In genomic region chr12:117053223-117053850, GRCm38 (mm10) we compare ENCODE assay signal across 10 mouse cellular contexts.
A peak's percentile ranks its signal among the peaks of the same experiment; 100 is the strongest.
DNase-seq lines count a peak whose midpoint lies in the region; ATAC-seq lines count a peak whose summit lies in the region.
"Had no signal": no experiment of that assay in that cellular context is flagged by ENCODE, and none has a peak within 500 bp of the region (broad histone marks: within the 10 kb centered on the region; RNA-seq: fewer than 3 reads in every experiment).

No protein-coding gene starts in this region.

- no peak for DNase-seq in lung, postnatal 36 days
- DNase-seq in thymus, postnatal 25 days: no peak
- DNase-seq in urinary bladder, postnatal 14 days (ENCODE audit: low spot score): no peak
- DNase-seq in gastrocnemius, postnatal 25 days: no peak
- DNase-seq: gastrocnemius, postnatal 14 days had no signal

- H3K36me3 ChIP-seq in lung, embryonic 15.5 days: no peaks in the 10 kb centered on the region
- H3K36me3 ChIP-seq in hindbrain, embryonic 15.5 days: no peaks in the 10 kb centered on the region
- no peaks in the 10 kb centered on the region for H3K36me3 ChIP-seq in midbrain, embryonic 13.5 days

- no peak overlapping the region for H3K27ac ChIP-seq in lung, embryonic 15.5 days
- peak overlapping the region; percentile 72 for H3K27ac ChIP-seq in hindbrain, embryonic 15.5 days (replicated peaks)
- peak overlapping the region; percentile 94 for H3K27ac ChIP-seq in midbrain, embryonic 13.5 days
- H3K27ac ChIP-seq: macrophage had no signal

- no peak overlapping the region for H3K4me3 ChIP-seq in lung, embryonic 15.5 days
- H3K4me3 ChIP-seq in hindbrain, embryonic 15.5 days: no peak overlapping the region
- H3K4me3 ChIP-seq in midbrain, embryonic 13.5 days (replicated peaks): no peak overlapping the region

- no peaks in the 10 kb centered on the region for H3K9me3 ChIP-seq in lung, embryonic 15.5 days
- no peaks in the 10 kb centered on the region for H3K9me3 ChIP-seq in hindbrain, embryonic 15.5 days
- no peaks in the 10 kb centered on the region for H3K9me3 ChIP-seq in midbrain, embryonic 13.5 days

- no peaks in the 10 kb centered on the region for H3K27me3 ChIP-seq in lung, embryonic 15.5 days
- no peaks in the 10 kb centered on the region for H3K27me3 ChIP-seq in hindbrain, embryonic 15.5 days
- H3K27me3 ChIP-seq in midbrain, embryonic 13.5 days: no peaks in the 10 kb centered on the region

- H3K4me2 ChIP-seq in lung, embryonic 15.5 days: peak overlapping the region; percentile 17; the same call in 1 of the 2 replicates
- peak overlapping the region; percentile 41 for H3K4me2 ChIP-seq in hindbrain, embryonic 15.5 days
- peak overlapping the region; percentile 38 for H3K4me2 ChIP-seq in midbrain, embryonic 13.5 days (replicated peaks)

- H3K9ac ChIP-seq in lung, embryonic 15.5 days: no peak overlapping the region
- H3K9ac ChIP-seq in hindbrain, embryonic 15.5 days: no peak overlapping the region
- H3K9ac ChIP-seq in midbrain, embryonic 13.5 days (replicated peaks): peak overlapping the region; percentile 39; the same call in 1 of the 2 replicates

- no peak for ATAC-seq in lung, embryonic 15.5 days (ENCODE audit: borderline replicate concordance, extremely low read depth, low FRiP score, low TSS enrichment)
- peak; percentile 39 for ATAC-seq in hindbrain, embryonic 15.5 days (ENCODE audit: low FRiP score, low read depth)
- ATAC-seq in midbrain, embryonic 13.5 days: no peak; the same call in 1 of the 2 replicates
- no peak for ATAC-seq in granulocyte monocyte progenitor cell, adult 5-6 weeks (replicated peaks; ENCODE audit: poor library complexity, severe bottlenecking)

- 68% methylated on average over 9 of the region's 9 CpGs for WGBS in lung, embryonic 15.5 days
- WGBS in hindbrain, embryonic 15.5 days: 43% methylated on average over 9 of the region's 9 CpGs
- 32% methylated on average over 9 of the region's 9 CpGs for WGBS in midbrain, embryonic 13.5 days

- no peaks in the 10 kb centered on the region for H3K4me1 ChIP-seq in lung, embryonic 15.5 days
- H3K4me1 ChIP-seq in hindbrain, embryonic 15.5 days (replicated peaks): peaks cover 26% of the 10 kb centered on the region
- H3K4me1 ChIP-seq in midbrain, embryonic 13.5 days (replicated peaks): peaks cover 50% of the 10 kb centered on the region
